Mouse (Mus musculus) heart, embryonic 12.5 days (tissue): Measurements from ENCODE around the gene D430041D05Rik. TPM values are rescaled to one million over a fixed set of nuclear protein-coding genes. Genes with fewer than 3 reads are reported as not detected.
"Not testable (repeated sequence)": the region's sequence is repeated elsewhere in the genome, so short reads cannot be mapped to it uniquely, and the experiment has no call there.

Source experiments
- ATAC-seq: fragments of 200-750 bp; cut with Nextera tagmentation; 2 replicates; pipeline ENCODE4 v1.8.0; 2017; ENCODE audit warnings: moderate TSS enrichment, moderate library complexity; ENCODE audit not compliant: insufficient number of reproducible peaks, low FRiP score
- H3K27ac ChIP-seq: fragments of 300-500 bp; sonication (generic); 2 replicates; pipeline ENCODE4 v1.5.1; 2016; ENCODE audit warnings: mild to moderate bottlenecking, moderate library complexity; ENCODE audit not compliant: poor library complexity, severe bottlenecking
- H3K27me3 ChIP-seq: fragments of 300-500 bp; sonication (generic); replicated peaks from 2 replicates; pipeline ENCODE4 v1.6.1; 2016; ENCODE audit warnings: mild to moderate bottlenecking, moderate library complexity
- H3K36me3 ChIP-seq: fragments of 300-500 bp; sonication (generic); 2 replicates; pipeline ENCODE4 v1.6.1; 2016; ENCODE audit warnings: mild to moderate bottlenecking, moderate library complexity
- H3K4me1 ChIP-seq: fragments of 300-500 bp; sonication (generic); replicated peaks from 2 replicates; pipeline ENCODE4 v1.6.1; 2016; ENCODE audit warnings: mild to moderate bottlenecking
- H3K4me2 ChIP-seq: fragments of 300-500 bp; sonication (generic); 2 replicates; pipeline ENCODE4 v1.6.1; 2016; ENCODE audit warnings: mild to moderate bottlenecking, moderate library complexity
- H3K4me3 ChIP-seq: fragments of 300-500 bp; sonication (generic); 2 replicates; pipeline ENCODE4 v1.5.1; 2016; ENCODE audit warnings: mild to moderate bottlenecking
- H3K9ac ChIP-seq: fragments of 300-500 bp; sonication (generic); 2 replicates; pipeline ENCODE4 v1.6.1; 2016; ENCODE audit warnings: mild to moderate bottlenecking, moderate library complexity
- H3K9me3 ChIP-seq: fragments of 300-500 bp; sonication (generic); replicated peaks from 2 replicates; pipeline ENCODE4 v1.6.1; 2016; ENCODE audit warnings: mild to moderate bottlenecking, moderate library complexity
- WGBS: fragments of 180-500 bp; shearing (Covaris S2); methylation state at CpG from one replicate; pipeline ENCODE4 v1.1.7; 2016; 5-methylcytosine and 5-hydroxymethylcytosine counted together
- polyA plus RNA-seq: library from polyadenylated mRNA; unstranded; fragments of >200 nt; fragmentation: Nextera tagmentation; extraction: Ambion mirVana; gene quantifications from 2 replicates; pipeline ENCODE4 v1.2.1, GENCODE M21; 2016

Gene D430041D05Rik
- polyA plus RNA-seq, 1 experiment from 2014 or later: 0.04 TPM

DNA sequence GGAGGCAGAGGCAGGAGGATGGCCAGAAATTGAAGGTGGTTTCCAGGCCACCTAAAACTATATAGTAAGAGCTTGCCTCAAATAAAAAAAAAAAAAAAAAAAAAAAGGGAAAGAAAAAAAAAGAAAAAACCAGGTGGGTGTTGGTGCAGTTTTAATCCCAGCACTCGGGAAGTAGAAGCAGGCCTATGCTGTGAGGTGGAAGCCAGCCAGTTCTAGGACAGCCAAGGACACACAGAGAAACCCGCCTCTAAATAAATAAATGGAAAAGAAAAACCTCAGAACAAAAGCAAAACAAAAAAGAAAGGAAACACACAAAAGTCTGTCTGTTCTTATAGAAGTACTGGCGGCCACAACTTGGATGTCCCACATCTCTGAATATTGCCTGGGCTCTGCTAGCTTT is 295.9 kb downstream of the D430041D05Rik start:
- WGBS: 88% methylated on average over 3 of the region's 3 CpGs
- Histone ChIP-seq H3K4me2 (no peak overlapping the region), H3K4me3 (no peak overlapping the region), H3K36me3 (peaks cover 15% of the 10 kb centered on the region), H3K9me3 (no peaks in the 10 kb centered on the region), H3K4me1 (peaks cover 17% of the 10 kb centered on the region), H3K27ac (no peak overlapping the region), H3K27me3 (no peaks in the 10 kb centered on the region), H3K9ac (no peak overlapping the region)
- no peak for ATAC-seq

- Histone ChIP-seq H3K36me3 (peaks cover 15% of the 10 kb centered on the region), H3K4me1 (peaks cover 13% of the 10 kb centered on the region)
- H3K4me3 ChIP-seq, H3K9me3 ChIP-seq, H3K27ac ChIP-seq, H3K27me3 ChIP-seq, H3K9ac ChIP-seq, H3K4me2 ChIP-seq, ATAC-seq: not testable (repeated sequence)
Measured at GRCm38 (mm10) chr2:104113563-104113962, 297.2 kb downstream of the D430041D05Rik start.

DNA sequence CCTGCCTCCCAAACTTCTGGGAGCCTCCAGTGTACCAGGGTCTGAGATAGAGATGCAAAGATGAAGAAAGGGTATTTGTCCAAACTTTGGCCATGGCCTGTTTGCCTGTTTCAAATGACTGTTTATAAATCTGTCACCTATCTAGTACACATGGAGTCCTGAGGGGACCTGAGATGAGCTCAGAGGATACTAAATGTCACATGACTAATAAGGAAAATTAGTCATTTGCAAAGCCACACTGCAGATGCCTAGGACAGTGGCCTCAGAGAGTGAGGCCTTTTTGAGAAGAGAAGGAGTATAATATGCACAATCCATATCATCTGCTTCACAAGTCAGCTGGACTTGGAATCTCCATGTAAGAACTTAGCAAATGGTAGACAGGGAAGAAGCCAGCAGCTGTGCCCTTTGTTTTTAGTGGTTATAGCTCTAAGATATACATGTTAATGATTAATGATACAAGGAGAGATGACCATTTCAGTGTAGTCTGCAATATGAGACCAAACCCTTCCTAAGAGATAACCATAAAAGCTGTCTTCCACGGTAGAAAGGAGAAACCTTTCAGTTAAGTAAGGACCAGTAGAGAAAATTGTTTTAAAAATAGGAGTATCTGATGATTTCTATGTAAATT is 299.5 kb downstream of the D430041D05Rik start:
- ATAC-seq: not testable (repeated sequence)

DNA sequence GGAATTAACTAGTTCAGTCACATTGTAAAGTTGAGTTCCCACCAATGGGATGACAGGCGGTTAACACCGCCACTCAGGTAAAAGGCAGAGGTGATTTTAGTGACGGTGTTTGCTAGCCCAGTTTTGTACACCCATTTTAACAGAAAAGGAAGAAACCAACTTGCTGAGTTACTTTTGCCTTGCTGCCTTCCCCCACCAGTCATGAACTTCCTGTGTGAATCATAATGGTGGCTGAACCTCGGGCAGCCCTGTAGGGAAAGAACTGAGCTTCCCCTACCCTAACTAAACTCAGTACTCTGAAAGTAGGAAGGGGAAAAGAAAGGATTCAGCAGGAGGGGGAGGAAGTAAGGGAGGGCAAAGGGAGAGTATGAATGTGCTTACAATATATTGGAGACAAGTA is 300.8 kb downstream of the D430041D05Rik start:
- Histone ChIP-seq H3K9ac (no peak overlapping the region), H3K27ac (no peak overlapping the region; the same call in 1 of the 2 replicates), H3K4me2 (no peak overlapping the region), H3K9me3 (no peaks in the 10 kb centered on the region), H3K4me3 (no peak overlapping the region), H3K36me3 (peaks cover 21% of the 10 kb centered on the region), H3K4me1 (peaks cover 12% of the 10 kb centered on the region), H3K27me3 (no peaks in the 10 kb centered on the region)
- no peak for ATAC-seq
- 68% methylated on average over 4 of the region's 4 CpGs for WGBS

More for the DNA sequence above, 299.5 kb downstream of the D430041D05Rik start:
- H3K36me3 ChIP-seq: peaks cover 11% of the 10 kb centered on the region
- H3K9ac ChIP-seq, H3K4me2 ChIP-seq, H3K27ac ChIP-seq, H3K9me3 ChIP-seq, H3K4me3 ChIP-seq, H3K27me3 ChIP-seq: not testable (repeated sequence)
- peaks cover 12% of the 10 kb centered on the region for H3K4me1 ChIP-seq
- 80% methylated on average over 1 of the region's 1 CpGs for WGBS

DNA sequence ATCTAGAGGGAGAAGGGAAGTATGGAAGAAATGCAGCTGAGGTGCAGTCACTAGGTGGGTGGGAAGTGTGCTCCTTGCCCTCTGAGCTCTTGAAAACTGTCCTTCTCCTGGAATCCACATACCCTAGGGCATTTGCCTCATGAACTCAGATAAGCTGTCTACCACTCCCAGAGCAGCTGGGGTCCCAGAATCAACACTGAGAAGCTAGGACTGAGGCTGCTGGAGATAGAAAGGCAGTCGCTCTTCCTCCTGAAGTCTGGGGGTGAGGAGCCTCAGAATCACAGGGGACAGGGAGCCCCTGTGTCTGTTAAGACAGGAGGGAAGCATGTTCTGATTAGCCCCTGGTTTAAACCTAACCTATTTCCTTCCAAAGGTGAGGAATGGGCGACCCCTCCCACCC is 301.3 kb downstream of the D430041D05Rik start:
- Histone ChIP-seq H3K9ac (no peak overlapping the region), H3K27ac (peak overlapping the region; percentile 62), H3K4me3 (no peak overlapping the region), H3K9me3 (no peaks in the 10 kb centered on the region), H3K4me1 (peaks cover 12% of the 10 kb centered on the region), H3K4me2 (peak overlapping the region; percentile 5; the same call in 1 of the 2 replicates), H3K36me3 (peaks cover 25% of the 10 kb centered on the region), H3K27me3 (no peaks in the 10 kb centered on the region)
- WGBS: 31% methylated on average over 2 of the region's 2 CpGs
- no peak; the same call in 1 of the 2 replicates for ATAC-seq

- H3K4me1 ChIP-seq: peaks cover 12% of the 10 kb centered on the region
- not testable (repeated sequence) for H3K4me3 ChIP-seq, ATAC-seq, H3K9me3 ChIP-seq, H3K4me2 ChIP-seq, H3K9ac ChIP-seq, H3K27me3 ChIP-seq
- WGBS: 30% methylated on average over 2 of the region's 2 CpGs
- peaks cover 29% of the 10 kb centered on the region for H3K36me3 ChIP-seq
- peak overlapping the region; percentile 62 for H3K27ac ChIP-seq
Measured at GRCm38 (mm10) chr2:104109021-104109420, 301.8 kb downstream of the D430041D05Rik start.

GRCm38 (mm10) chr2:104104800-104105199 is 306.0 kb downstream of the D430041D05Rik start:
- Histone ChIP-seq H3K27ac (no peak overlapping the region), H3K27me3 (no peaks in the 10 kb centered on the region), H3K4me1 (peaks cover 28% of the 10 kb centered on the region), H3K9me3 (no peaks in the 10 kb centered on the region), H3K9ac (no peak overlapping the region), H3K4me3 (no peak overlapping the region), H3K4me2 (no peak overlapping the region), H3K36me3 (peaks cover 18% of the 10 kb centered on the region)
- no peak for ATAC-seq
- WGBS: 86% methylated on average over 6 of the region's 6 CpGs

GRCm38 (mm10) chr2:104099946-104100345 is 310.9 kb downstream of the D430041D05Rik start:
- no peaks in the 10 kb centered on the region for H3K9me3 ChIP-seq
- H3K27me3 ChIP-seq: no peaks in the 10 kb centered on the region
- WGBS: 49% methylated on average over 1 of the region's 1 CpGs
- H3K9ac ChIP-seq: 0 out of 2 replicates have a peak overlapping the region, but pooled peaks have one; percentile 31
- H3K36me3 ChIP-seq: peaks cover 8% of the 10 kb centered on the region
- H3K27ac ChIP-seq: 0 out of 2 replicates have a peak overlapping the region, but pooled peaks have one; percentile 1
- H3K4me1 ChIP-seq: peaks cover 45% of the 10 kb centered on the region
- H3K4me3 ChIP-seq: 0 out of 2 replicates have a peak overlapping the region, but pooled peaks have one; percentile 5
- no peak for ATAC-seq
- H3K4me2 ChIP-seq: peak overlapping the region; percentile 53

- Histone ChIP-seq H3K9me3 (no peaks in the 10 kb centered on the region), H3K36me3 (0 out of 2 replicates have a peak, but pooled peaks cover under 1% of the 10 kb centered on the region), H3K4me2 (peak overlapping the region; percentile 43), H3K27ac (peak overlapping the region; percentile 80), H3K4me1 (peaks cover 45% of the 10 kb centered on the region), H3K4me3 (0 out of 2 replicates have a peak overlapping the region, but pooled peaks have one; percentile 6), H3K9ac (no peak overlapping the region), H3K27me3 (no peaks in the 10 kb centered on the region)
- 91% methylated on average over 2 of the region's 2 CpGs for WGBS
- ATAC-seq: no peak
Measured at GRCm38 (mm10) chr2:104099231-104099585, 311.6 kb downstream of the D430041D05Rik start.

DNA sequence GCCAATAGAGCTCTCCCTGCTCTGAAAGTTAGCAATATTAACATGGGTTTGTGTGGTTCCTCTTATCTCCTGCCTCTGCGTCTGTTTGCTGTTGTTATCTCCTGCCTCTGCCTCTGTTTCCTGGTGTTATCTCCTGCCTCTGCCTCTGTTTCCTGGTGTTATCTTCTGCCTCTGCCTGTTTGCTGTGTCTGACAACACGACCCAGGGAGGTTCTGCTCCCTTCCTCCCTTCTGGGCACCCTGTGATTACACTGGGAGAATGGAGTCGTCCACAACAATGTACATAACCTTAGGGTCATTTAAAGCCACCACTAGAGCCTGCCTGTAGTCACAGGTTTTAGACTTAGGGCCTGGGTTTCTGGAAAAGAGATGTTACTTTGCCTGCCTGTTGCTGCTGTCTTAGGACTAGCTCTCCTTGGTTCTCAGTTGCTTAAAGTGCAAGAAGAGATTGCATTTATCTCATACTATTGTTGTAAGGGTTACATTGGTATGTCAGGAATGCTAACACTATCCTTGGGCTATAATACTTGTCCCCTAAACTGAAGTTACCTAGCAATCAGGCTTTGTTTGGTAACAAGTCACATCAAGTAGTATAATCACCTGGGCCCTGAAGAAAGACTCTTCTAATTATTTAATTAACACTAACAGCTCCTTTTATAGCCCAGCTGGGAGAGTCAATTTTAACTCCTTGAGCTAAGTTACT is 312.1 kb downstream of the D430041D05Rik start:
- Histone ChIP-seq H3K27me3 (no peaks in the 10 kb centered on the region), H3K36me3 (no peaks in the 10 kb centered on the region), H3K4me2 (peak overlapping the region; percentile 43), H3K9me3 (no peaks in the 10 kb centered on the region), H3K4me3 (0 out of 2 replicates have a peak overlapping the region, but pooled peaks have one; percentile 6), H3K4me1 (peaks cover 45% of the 10 kb centered on the region), H3K27ac (peak overlapping the region; percentile 80), H3K9ac (no peak overlapping the region)
- peak; percentile 88 for ATAC-seq
- WGBS: 3% methylated on average over 3 of the region's 3 CpGs

GRCm38 (mm10) chr2:104097396-104097795 is 313.4 kb downstream of the D430041D05Rik start:
- ATAC-seq, H3K27me3 ChIP-seq, H3K9me3 ChIP-seq, H3K36me3 ChIP-seq: not testable (repeated sequence)
- Histone ChIP-seq H3K4me3 (peak overlapping the region; percentile 60), H3K4me2 (peak overlapping the region; percentile 71), H3K4me1 (peaks cover 34% of the 10 kb centered on the region), H3K27ac (peak overlapping the region; percentile 97), H3K9ac (peak overlapping the region; percentile 31; the same call in 1 of the 2 replicates)
- 78% methylated on average over 4 of the region's 4 CpGs for WGBS
